Mouse (Mus musculus): ENCODE results near the gene Ndufa10. TPM values are rescaled to one million over a fixed set of nuclear protein-coding genes. Genes with fewer than 3 reads are reported as not detected.
"Not testable (repeated sequence)": the region's sequence is repeated elsewhere in the genome, so short reads cannot be mapped to it uniquely, and the experiment has no call there.

Gene Ndufa10
- total and polyA plus RNA-seq, 3 experiments = 103 to 230 (median 139) TPM

GRCm38 (mm10) chr1:92515390-92515789 is 41.7 kb upstream of the Ndufa10 start:
- Histone ChIP-seq H3K27me3 (replicated peaks) (peaks cover 49% of the 10 kb centered on the region), H3K4me1 (ENCODE audit: control insufficient read depth in 1 of 2, insufficient read depth in 2 of 2) (peaks cover 10 to 15% of the 10 kb centered on the region in 2 experiments), H3K79me2 (replicated peaks; ENCODE audit: control insufficient read depth, extremely low read depth, insufficient read depth, poor library complexity, severe bottlenecking) (no peaks in the 10 kb centered on the region), H3K27ac (ENCODE audit: insufficient read depth, low read depth) (peak overlapping the region; percentile 63), H3K9me3 (replicated peaks; ENCODE audit: low read length) (no peaks in the 10 kb centered on the region), H3K36me3 (replicated peaks in 1 of 2; ENCODE audit: control insufficient read depth in 1 of 2, insufficient read depth in 1 of 2, low read length in 1 of 2) (no peaks in the 10 kb centered on the region), H3K4me3 (replicated peaks in 1 of 3; ENCODE audit: low read depth in 2 of 3, low read length in 2 of 3, poor library complexity in 1 of 3) (peak overlapping the region in 2 of 3 experiments; percentile 31 to 48), H3K4me2 (ENCODE audit: insufficient read depth, low read depth, poor library complexity, severe bottlenecking) (peak overlapping the region; percentile 68), H3K9ac (ENCODE audit: insufficient read depth, low read depth) (no peak overlapping the region)
- in situ Hi-C loops (cut with MboI; ENCODE audit: low pct_ligation_motif_present, low pct_unique_long_range_greater_than_20kb, low sequenced_read_pairs) = loop anchor here (5.0 kb wide), 1 partner anchor 97 kb away; no protein-coding TSS in a partner anchor
- dilution Hi-C loops (cut with MboI; ENCODE audit: extremely low pct_ligation_motif_present, extremely low pct_unique_long_range_greater_than_20kb, low sequenced_read_pairs) = no loop called here
- peak; percentile 51 for DNase-seq (ENCODE audit: extremely low read depth)
- TF ChIP-seq MAFK (IDR thresholded peaks at IDR 0.05; ENCODE audit: insufficient replicate concordance, low read length) (no peak), RAD21 (IDR thresholded peaks at IDR 0.05; ENCODE audit: low read depth, low read length) (no peak), MAZ (IDR thresholded peaks at IDR 0.05; ENCODE audit: low read depth, low read length) (no peak), RCOR1 (conservative IDR thresholded peaks at IDR 0.05; ENCODE audit: low read depth, low read length) (no peak), POLR2A (IDR thresholded peaks at IDR 0.05; ENCODE audit: low read depth, low read length) (peak; percentile 40; the same call in 1 of the 2 replicates), HCFC1 (IDR thresholded peaks at IDR 0.05; ENCODE audit: low read depth, low read length) (peak; percentile 65), MYC (IDR thresholded peaks at IDR 0.05; ENCODE audit: low read depth, low read length) (no peak), EP300 (IDR thresholded peaks at IDR 0.05; ENCODE audit: low read length) (no peak), IRF4 (IDR thresholded peaks at IDR 0.05; ENCODE audit: low read depth, low read length) (peak; percentile 9; the same call in 1 of the 2 replicates), CHD2 (IDR thresholded peaks at IDR 0.05; ENCODE audit: low read length) (peak; percentile 43; the same call in 1 of the 2 replicates), JUND (conservative IDR thresholded peaks at IDR 0.05; ENCODE audit: low read depth, low read length) (no peak), ETS1 (conservative IDR thresholded peaks at IDR 0.05; ENCODE audit: low read depth, low read length) (peak; percentile 15; the same call in 1 of the 2 replicates), ZMIZ1 (IDR thresholded peaks at IDR 0.05; ENCODE audit: low read depth, low read length) (peak; percentile 46; the same call in 1 of the 2 replicates), SMC3 (IDR thresholded peaks at IDR 0.05; ENCODE audit: low read depth, low read length) (no peak), MXI1 (IDR thresholded peaks at IDR 0.05; ENCODE audit: low read depth, low read length) (peak; percentile 61; the same call in 1 of the 2 replicates), TBP (conservative IDR thresholded peaks at IDR 0.05; ENCODE audit: low read depth, low read length) (0 out of 2 replicates have a peak, but pooled peaks have one; percentile 33), NELFE (IDR thresholded peaks at IDR 0.05; ENCODE audit: low read depth, low read length) (no peak; the same call in 1 of the 2 replicates), ELF1 (IDR thresholded peaks at IDR 0.05; ENCODE audit: low read depth, low read length) (peak; percentile 62), USF1 (IDR thresholded peaks at IDR 0.05; ENCODE audit: low read depth, low read length) (peak; percentile 53), MAX (IDR thresholded peaks at IDR 0.05; ENCODE audit: low read length) (peak; percentile 60; the same call in 1 of the 2 replicates), BHLHE40 (IDR thresholded peaks at IDR 0.05; ENCODE audit: low read depth, low read length) (peak; percentile 75), UBTF (IDR thresholded peaks at IDR 0.05; ENCODE audit: low read depth, low read length) (no peak)

- H3K79me2 ChIP-seq (replicated peaks; ENCODE audit: control insufficient read depth, extremely low read depth, insufficient read depth, poor library complexity, severe bottlenecking); in situ Hi-C loops (cut with MboI; ENCODE audit: low pct_ligation_motif_present, low pct_unique_long_range_greater_than_20kb, low sequenced_read_pairs); H3K36me3 ChIP-seq (replicated peaks in 1 of 2; ENCODE audit: control insufficient read depth in 1 of 2, insufficient read depth in 1 of 2, low read length in 1 of 2); DNase-seq (ENCODE audit: extremely low read depth); H3K9ac ChIP-seq (ENCODE audit: insufficient read depth, low read depth); H3K4me3 ChIP-seq (replicated peaks in 1 of 3; ENCODE audit: low read depth in 2 of 3, low read length in 2 of 3, poor library complexity in 1 of 3); dilution Hi-C loops (cut with MboI; ENCODE audit: extremely low pct_ligation_motif_present, extremely low pct_unique_long_range_greater_than_20kb, low sequenced_read_pairs); H3K27ac ChIP-seq (ENCODE audit: insufficient read depth, low read depth); H3K4me2 ChIP-seq (ENCODE audit: insufficient read depth, low read depth, poor library complexity, severe bottlenecking); H3K9me3 ChIP-seq (replicated peaks; ENCODE audit: low read length): not testable (repeated sequence)
- peaks cover 10 to 15% of the 10 kb centered on the region in 2 experiments for H3K4me1 ChIP-seq (ENCODE audit: control insufficient read depth in 1 of 2, insufficient read depth in 2 of 2)
- H3K27me3 ChIP-seq (replicated peaks) = peaks cover 52% of the 10 kb centered on the region
Measured at GRCm38 (mm10) chr1:92511646-92512045, 38.0 kb upstream of the Ndufa10 start.

Data from CH12.LX (cell line).